Mouse (Mus musculus) megakaryocyte, embryonic 14.5 days (primary cell): ENCODE measurements around the gene Ablim2.

ENCODE experiments used
- FLI1 ChIP-seq: IDR thresholded peaks from 2 replicates; pipeline ENCODE4 v1.6.1; 2012; ENCODE audit warnings: low read length, inconsistent platforms, mixed read lengths
- GATA1 ChIP-seq: IDR thresholded peaks from 3 replicates; pipeline ENCODE4 v1.6.1; 2012; ENCODE audit warnings: mixed read lengths, low read length, inconsistent platforms, borderline replicate concordance

DNA sequence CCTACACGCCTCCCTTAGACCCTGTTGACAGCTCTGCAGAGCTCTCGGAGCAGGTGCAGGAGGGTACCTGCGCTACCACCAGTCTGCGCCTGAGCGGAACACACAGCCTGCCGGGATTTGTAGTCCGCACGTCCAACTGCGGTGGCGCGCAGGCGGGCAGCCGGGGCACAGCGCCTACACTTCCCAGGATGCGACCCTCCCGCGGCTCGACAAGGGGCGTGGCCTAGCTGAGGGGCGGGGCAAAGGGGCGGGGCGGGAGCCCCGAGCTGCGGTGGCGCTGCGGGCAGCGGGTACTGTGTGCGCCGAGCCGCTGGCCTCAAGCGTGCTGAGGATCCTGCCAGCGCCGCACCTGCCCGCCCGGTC is at the start of gene Ablim2:
- TF ChIP-seq GATA1 (no peak), FLI1 (no peak)
